Mouse (Mus musculus) small intestine, adult 2 months (tissue): Measurements from ENCODE around the gene Gsto1.

Experiments used
- CTCF ChIP-seq: fragments of 200-500 bp; IDR thresholded peaks from 2 replicates; pipeline ENCODE4 v1.5.1; 2012; ENCODE audit warnings: low read depth, mild to moderate bottlenecking, control low read depth, inconsistent platforms, low read length, moderate library complexity, mixed read lengths; ENCODE audit not compliant: insufficient replicate concordance, insufficient read length; ENCODE audit errors: extremely low read depth
- POLR2A ChIP-seq: fragments of 200-500 bp; IDR thresholded peaks from 2 replicates; pipeline ENCODE4 v1.6.1; 2012; ENCODE audit warnings: low read depth, mild to moderate bottlenecking, control low read depth, inconsistent platforms, low read length, moderate library complexity

DNA sequence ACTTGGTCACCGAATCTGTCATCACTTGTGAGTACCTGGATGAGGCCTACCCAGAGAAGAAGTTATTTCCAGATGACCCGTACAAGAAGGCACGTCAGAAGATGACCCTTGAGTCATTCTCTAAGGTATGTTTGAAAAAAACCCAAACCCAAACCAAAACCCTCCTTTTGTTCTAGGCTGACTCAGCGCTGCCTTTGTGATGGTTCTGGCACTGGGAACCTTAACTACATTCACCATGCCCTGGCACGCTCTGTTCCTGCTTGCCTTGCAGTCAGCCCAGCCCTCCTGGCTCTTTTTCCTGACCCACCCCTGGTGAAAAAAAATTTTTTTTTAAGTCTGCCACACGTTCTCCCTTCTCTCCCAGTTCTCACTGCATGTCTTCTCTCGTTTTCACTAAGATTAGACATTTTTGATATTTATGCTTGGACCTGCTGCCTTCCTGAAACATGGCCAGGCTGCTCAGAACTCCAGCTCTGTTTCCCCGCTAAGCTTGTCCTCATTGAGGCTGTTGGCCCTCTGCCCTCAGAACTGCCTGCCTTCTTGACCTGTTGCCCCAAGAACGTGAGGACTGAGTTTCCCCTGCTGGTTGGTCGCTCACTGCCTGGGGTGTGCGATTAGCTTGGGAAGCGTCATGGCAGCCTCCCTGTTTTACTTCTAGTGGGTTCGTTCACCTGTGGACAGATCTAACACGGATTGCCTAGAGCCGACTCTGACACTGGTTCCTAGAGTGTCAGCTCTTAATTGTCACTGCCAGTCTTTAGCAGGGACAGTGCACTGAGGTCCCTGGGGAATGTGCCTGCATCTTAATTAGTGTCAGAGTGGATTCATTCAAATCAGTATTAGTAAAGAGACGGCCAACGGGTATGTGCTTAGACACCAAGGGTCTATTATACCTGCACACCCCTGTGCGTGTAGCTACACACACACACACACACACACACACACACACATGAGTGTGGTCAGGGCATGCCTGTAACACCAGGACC lies 3.5 kb downstream of the Gsto1 start:
- no peak for TF ChIP-seq CTCF
- TF ChIP-seq POLR2A: no peak
